Mouse (Mus musculus) brain, embryonic 14.5 days (tissue): ENCODE measurements around the gene Sstr4.

Source experiments
- CTCF ChIP-seq: fragments of 200-500 bp; IDR thresholded peaks from 2 replicates; pipeline ENCODE4 v1.5.1; 2012; ENCODE audit warnings: inconsistent platforms, mild to moderate bottlenecking, moderate library complexity, borderline replicate concordance; ENCODE audit not compliant: insufficient read depth, insufficient read length; ENCODE audit errors: extremely low read depth
- POLR2A ChIP-seq: fragments of 200-500 bp; IDR thresholded peaks from 2 replicates; pipeline ENCODE4 v1.6.1; 2012; ENCODE audit warnings: mild to moderate bottlenecking, inconsistent platforms, borderline replicate concordance; ENCODE audit not compliant: poor library complexity, insufficient read depth, insufficient read length, severe bottlenecking; ENCODE audit errors: extremely low read depth

DNA sequence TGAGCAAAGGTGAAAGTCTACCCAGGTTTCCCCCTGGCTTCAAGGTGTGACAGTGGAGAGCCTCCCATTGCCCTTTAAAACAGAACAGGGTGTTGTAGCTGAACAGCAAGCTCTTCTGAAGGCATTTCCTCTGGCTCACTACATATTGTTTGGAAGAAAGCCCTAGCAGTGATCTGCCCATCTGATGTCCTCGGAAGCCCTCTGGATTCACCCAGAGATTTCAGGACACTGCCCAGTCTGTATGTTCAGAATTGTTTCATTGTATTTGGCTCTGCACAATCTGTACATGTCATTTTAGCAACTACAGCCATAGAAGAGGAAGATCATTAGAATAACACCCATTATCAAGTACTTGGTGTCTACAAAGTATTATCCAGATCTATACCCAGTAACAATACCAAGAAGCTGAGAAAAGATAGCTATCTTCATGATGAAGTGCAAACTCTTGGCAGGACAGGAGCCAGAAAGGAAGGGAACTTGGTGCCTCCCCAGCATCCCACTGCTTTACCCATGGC is 15.2 kb upstream of the Sstr4 start:
- TF ChIP-seq CTCF (no peak), POLR2A (no peak)
